16 mouse cellular contexts compared by ENCODE assay signal in the genomic region with DNA sequence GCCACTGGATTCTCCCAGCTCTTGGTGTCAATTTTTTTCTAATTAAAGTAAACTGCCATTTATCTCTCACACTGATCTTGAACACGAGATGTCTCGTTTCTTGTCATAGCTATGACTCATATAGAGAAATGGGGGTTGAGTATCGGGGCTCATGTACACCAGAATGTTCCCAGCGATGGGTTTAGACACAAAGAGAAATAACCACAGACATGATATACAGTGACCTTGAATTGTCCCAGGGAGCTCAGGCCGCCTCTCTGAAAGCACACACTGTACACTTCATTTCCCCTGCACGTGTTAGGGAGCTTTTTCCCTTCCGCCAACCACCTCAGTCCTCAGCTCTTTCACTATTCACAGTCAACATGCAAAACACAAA.
DNase-seq lines count a peak whose midpoint lies in the region; ATAC-seq and TF ChIP-seq lines count a peak whose summit lies in the region.
"Had no signal": no experiment of that assay in that cellular context is flagged by ENCODE, and none has a peak within 500 bp of the region (broad histone marks: within the 10 kb centered on the region; RNA-seq: fewer than 3 reads in every experiment).

No protein-coding gene starts in this region.

- peak overlapping the region; percentile 74 for H3K27ac ChIP-seq in heart, adult 2 months
- no peak overlapping the region for H3K27ac ChIP-seq in lung, postnatal 0 days (ENCODE audit: low read length)
- peak overlapping the region; percentile 61 for H3K27ac ChIP-seq in MEL (ENCODE audit: control insufficient read depth, low read depth, low read length)
- H3K27ac ChIP-seq: embryonic facial prominence, embryonic 13.5 days; forebrain, embryonic 12.5 days; hindbrain, postnatal 0 days; liver, embryonic 15.5 days; stomach, embryonic 15.5 days had no signal

- H3K4me3 ChIP-seq in heart, adult 2 months, result no peak overlapping the region
- no peak overlapping the region for H3K4me3 ChIP-seq in lung, postnatal 0 days (ENCODE audit: low read depth, low read length)
- H3K4me3 ChIP-seq in MEL (ENCODE audit: control insufficient read depth in 1 of 2, insufficient read depth in 1 of 2, low read depth in 2 of 2, low read length in 2 of 2), result peak overlapping the region in 1 of 2 experiments; percentile 33; a peak in 1 of 4 replicates
- H3K4me3 ChIP-seq: embryonic facial prominence, embryonic 13.5 days; forebrain, embryonic 12.5 days; liver, embryonic 15.5 days; stomach, embryonic 15.5 days had no signal

- ATAC-seq in lung, postnatal 0 days, result peak; percentile 35; the same call in 1 of the 2 replicates
- ATAC-seq in erythroid progenitor cell, adult 5-6 weeks (replicated peaks; ENCODE audit: low FRiP score, poor library complexity, severe bottlenecking), result no peak
- ATAC-seq: hindbrain, postnatal 0 days had no signal

- peaks cover 16% of the 10 kb centered on the region for H3K4me1 ChIP-seq in heart, adult 2 months (ENCODE audit: control insufficient read depth, insufficient read depth, low read length)
- peaks cover 7% of the 10 kb centered on the region; the same call in 1 of the 2 replicates for H3K4me1 ChIP-seq in lung, postnatal 0 days (ENCODE audit: insufficient read depth, low read depth, low read length)
- peaks cover 12 to 17% of the 10 kb centered on the region in 2 experiments for H3K4me1 ChIP-seq in MEL (ENCODE audit: control insufficient read depth in 1 of 2, insufficient read depth in 2 of 2, low read length in 2 of 2)

- no peak overlapping the region for H3K9ac ChIP-seq in heart, adult 2 months (ENCODE audit: low read depth, low read length)
- no peak overlapping the region for H3K9ac ChIP-seq in lung, postnatal 0 days (replicated peaks; ENCODE audit: low read depth)
- peak overlapping the region; percentile 36 for H3K9ac ChIP-seq in MEL (ENCODE audit: control insufficient read depth, low read depth, low read length, poor library complexity, severe bottlenecking)
- H3K9ac ChIP-seq: embryonic facial prominence, embryonic 13.5 days; forebrain, embryonic 12.5 days; liver, embryonic 15.5 days; stomach, embryonic 15.5 days had no signal

- H3K9me3 ChIP-seq in lung, postnatal 0 days (ENCODE audit: low read length), result no peaks in the 10 kb centered on the region
- H3K9me3 ChIP-seq in MEL (replicated peaks; ENCODE audit: insufficient read depth, low read length), result no peaks in the 10 kb centered on the region
- H3K9me3 ChIP-seq: embryonic facial prominence, embryonic 13.5 days; forebrain, embryonic 12.5 days; liver, embryonic 15.5 days; stomach, embryonic 15.5 days had no signal

- no peaks in the 10 kb centered on the region for H3K79me2 ChIP-seq in heart, adult 2 months (replicated peaks; ENCODE audit: control insufficient read depth, insufficient read depth, low read length)
- H3K79me2 ChIP-seq in MEL (ENCODE audit: control insufficient read depth, insufficient read depth, low read length, poor library complexity), result no peaks in the 10 kb centered on the region

- intact Hi-C loops in heart, adult 2 months (cut with DNase I), result no loop called here
- intact Hi-C loops in heart, postnatal 25 days (cut with DNase I), result no loop called here

- TF ChIP-seq EP300 in heart, adult 2 months (IDR thresholded peaks at IDR 0.05; ENCODE audit: insufficient read depth, low read depth, low read length), result no peak
- peak; percentile 25; the same call in 1 of the 2 replicates for TF ChIP-seq EP300 in lung, postnatal 0 days (IDR thresholded peaks at IDR 0.05)
- no peak; a peak in 1 of 4 replicates for TF ChIP-seq EP300 in MEL (IDR thresholded peaks at IDR 0.05; ENCODE audit: low read depth in 1 of 2, low read length in 2 of 2)

- H3K27me3 ChIP-seq in heart, adult 2 months (ENCODE audit: control insufficient read depth, insufficient read depth, low read length), result no peaks in the 10 kb centered on the region
- H3K27me3 ChIP-seq in lung, postnatal 0 days (replicated peaks; ENCODE audit: insufficient read depth, low read length), result no peaks in the 10 kb centered on the region
- no peaks in the 10 kb centered on the region for H3K27me3 ChIP-seq in MEL (ENCODE audit: control insufficient read depth in 1 of 2, insufficient read depth in 2 of 2, low read length in 2 of 2)
- H3K27me3 ChIP-seq: embryonic facial prominence, embryonic 13.5 days; liver, embryonic 15.5 days; stomach, embryonic 15.5 days had no signal

- no peak for TF ChIP-seq CTCF in heart, adult 2 months (IDR thresholded peaks at IDR 0.05)
- TF ChIP-seq CTCF in lung, postnatal 0 days (IDR thresholded peaks at IDR 0.05), result no peak
- TF ChIP-seq CTCF in MEL (IDR thresholded peaks at IDR 0.05 in 2 of 3, conservative IDR thresholded peaks at IDR 0.05 in 1 of 3; ENCODE audit: control insufficient read depth in 1 of 3, insufficient read depth in 1 of 3, low read depth in 2 of 3, low read length in 3 of 3, poor library complexity in 1 of 3, severe bottlenecking in 1 of 3), result no peak

- no peak overlapping the region for H3K4me2 ChIP-seq in lung, postnatal 0 days (replicated peaks; ENCODE audit: low read depth, low read length)
- H3K4me2 ChIP-seq: embryonic facial prominence, embryonic 13.5 days; forebrain, embryonic 12.5 days; liver, embryonic 15.5 days; stomach, embryonic 15.5 days had no signal

- DNase-seq in heart, adult 2 months, result no peak
- DNase-seq in heart, postnatal 25 days (ENCODE audit: low spot score), result no peak
- DNase-seq in lung, postnatal 0 days (ENCODE audit: low spot score), result peak; percentile 33
- DNase-seq in lung, postnatal 14 days, result no peak
- DNase-seq in MEL (ENCODE audit: low read depth, low spot score), result peak; percentile 69
- DNase-seq in naive thymus-derived CD4-positive, alpha-beta T cell, adult 2 months (ENCODE audit: low read depth), result peak; percentile 52
- no peak for DNase-seq in yolk sac, embryonic 10.5 days (ENCODE audit: low spot score)
- DNase-seq: cerebellum, postnatal 36 days; kidney, postnatal 10 days; right cerebral cortex, postnatal 4 days had no signal

- no peak for TF ChIP-seq POLR2A in heart, adult 2 months (IDR thresholded peaks at IDR 0.05; ENCODE audit: insufficient read depth, low read depth, low read length)
- no peak for TF ChIP-seq POLR2A in MEL (IDR thresholded peaks at IDR 0.05; ENCODE audit: control insufficient read depth in 1 of 2, insufficient read depth in 1 of 2, low read depth in 1 of 2, low read length in 2 of 2, poor library complexity in 1 of 2)

- H3K36me3 ChIP-seq in heart, adult 2 months (ENCODE audit: control insufficient read depth, insufficient read depth, low read length), result peaks cover 16% of the 10 kb centered on the region
- H3K36me3 ChIP-seq in lung, postnatal 0 days (ENCODE audit: insufficient read depth, low read length), result no peaks in the 10 kb centered on the region
- H3K36me3 ChIP-seq in MEL (ENCODE audit: control insufficient read depth in 1 of 2, insufficient read depth in 2 of 2, low read length in 2 of 2), result peaks cover 0 to 12% of the 10 kb centered on the region in 2 experiments; a peak in 2 of 4 replicates
- H3K36me3 ChIP-seq: forebrain, embryonic 12.5 days; liver, embryonic 15.5 days; stomach, embryonic 15.5 days had no signal

- TF ChIP-seq RAD21 in MEL (IDR thresholded peaks at IDR 0.05; ENCODE audit: low read depth, low read length), result no peak

- 36% methylated on average over 7 of the region's 7 CpGs for WGBS in heart, adult 2 months
- 43% methylated on average over 7 of the region's 7 CpGs for WGBS in lung, postnatal 0 days

TF ChIP-seq in MEL, 35 proteins besides CTCF, POLR2A, EP300 and RAD21:
- TF ChIP-seq MXI1 (IDR thresholded peaks at IDR 0.05; ENCODE audit: low read depth, low read length) (peak; percentile 22; the same call in 1 of the 2 replicates), JUND (IDR thresholded peaks at IDR 0.05; ENCODE audit: low read depth, low read length) (no peak), BHLHE40 (IDR thresholded peaks at IDR 0.05; ENCODE audit: borderline replicate concordance, low read depth, low read length) (peak; percentile 81; the same call in 1 of the 2 replicates), POLR2AphosphoS5 (IDR thresholded peaks at IDR 0.05; ENCODE audit: borderline replicate concordance, low read depth, low read length) (no peak), USF1 (IDR thresholded peaks at IDR 0.05; ENCODE audit: low read depth, low read length) (0 out of 2 replicates have a peak, but pooled peaks have one; percentile 7), UBTF (IDR thresholded peaks at IDR 0.05; ENCODE audit: borderline replicate concordance, insufficient read depth, low read depth, low read length) (no peak), SIN3A (IDR thresholded peaks at IDR 0.05; ENCODE audit: low read length) (0 out of 2 replicates have a peak, but pooled peaks have one; percentile 3), NRF1 (IDR thresholded peaks at IDR 0.05; ENCODE audit: insufficient read depth, low read depth, low read length, poor library complexity, severe bottlenecking) (no peak), CHD1 (IDR thresholded peaks at IDR 0.05; ENCODE audit: low read depth, low read length) (no peak), GATA1 (IDR thresholded peaks at IDR 0.05; ENCODE audit: low read depth, low read length) (peak; percentile 69), ETS1 (IDR thresholded peaks at IDR 0.05; ENCODE audit: low read depth, low read length) (peak; percentile 30; the same call in 1 of the 2 replicates), HCFC1 (IDR thresholded peaks at IDR 0.05; ENCODE audit: low read depth, low read length) (0 out of 2 replicates have a peak, but pooled peaks have one; percentile 33)

Comparison
In these comparisons a context has a peak if more than half of its experiments do, and no peak if none do; other contexts are left out.
1. DNase-seq: peak in lung, postnatal 0 days (single experiment), MEL (single experiment) and naive thymus-derived CD4-positive, alpha-beta T cell, adult 2 months (single experiment); none in heart, adult 2 months (0 of 2), heart, postnatal 25 days (single experiment), lung, postnatal 14 days (single experiment) and yolk sac, embryonic 10.5 days (single experiment).